Mouse (Mus musculus) liver, embryonic 16.5 days (tissue): ENCODE measurements around the gene Inka2. TPM values are rescaled to one million over a fixed set of nuclear protein-coding genes. Genes with fewer than 3 reads are reported as not detected.

Experiments used
- ATAC-seq: fragments of 200-750 bp; cut with Nextera tagmentation; 2 replicates; pipeline ENCODE4 v1.8.0; 2017; ENCODE audit warnings: low read depth, mild to moderate bottlenecking, moderate number of reproducible peaks, moderate library complexity
- H3K27ac ChIP-seq: fragments of 300-500 bp; sonication (generic); 2 replicates; pipeline ENCODE4 v1.5.1; 2014; ENCODE audit warnings: mild to moderate bottlenecking, low read length
- H3K27me3 ChIP-seq: fragments of 300-500 bp; sonication (generic); 2 replicates; pipeline ENCODE4 v1.6.1; 2014; ENCODE audit warnings: low read depth, low read length, mixed read lengths; ENCODE audit not compliant: control insufficient read depth, insufficient read depth
- H3K36me3 ChIP-seq: fragments of 300-500 bp; sonication (generic); 2 replicates; pipeline ENCODE4 v1.6.1; 2014; ENCODE audit warnings: mild to moderate bottlenecking; ENCODE audit not compliant: control insufficient read depth, insufficient read depth
- H3K4me1 ChIP-seq: fragments of 300-500 bp; sonication (generic); 2 replicates; pipeline ENCODE4 v1.6.1; 2014; ENCODE audit warnings: low read depth, low read length, mixed read lengths; ENCODE audit not compliant: control insufficient read depth
- H3K4me2 ChIP-seq: fragments of 300-500 bp; sonication (generic); 2 replicates; pipeline ENCODE4 v1.6.1; 2014; ENCODE audit warnings: low read depth, low read length, mixed read lengths
- H3K4me3 ChIP-seq: fragments of 300-500 bp; sonication (generic); 2 replicates; pipeline ENCODE4 v1.5.1; 2014; ENCODE audit warnings: low read depth, mild to moderate bottlenecking, low read length
- H3K9ac ChIP-seq: fragments of 300-500 bp; sonication (generic); 2 replicates; pipeline ENCODE4 v1.6.1; 2014; ENCODE audit warnings: low read depth, low read length
- H3K9me3 ChIP-seq: fragments of 300-500 bp; sonication (generic); replicated peaks from 2 replicates; pipeline ENCODE4 v1.6.1; 2016; ENCODE audit warnings: low read length; ENCODE audit not compliant: control insufficient read depth
- WGBS: fragments of 180-500 bp; shearing (Covaris S2); extraction: QIAGEN DNeasy Blood & Tissue Kit; methylation state at CpG from one replicate; pipeline ENCODE4 v1.1.7; 2014; ENCODE audit not compliant: insufficient replicate concordance; 5-methylcytosine and 5-hydroxymethylcytosine counted together
- polyA plus RNA-seq: library from polyadenylated mRNA; unstranded; fragments of >200 nt; fragmentation: Nextera tagmentation; extraction: Ambion mirVana; gene quantifications from 2 replicates; pipeline ENCODE4 v1.2.1, GENCODE M21; 2015

The Inka2 gene
- polyA plus RNA-seq, 1 experiment from 2014 or later: 0.28 TPM

- peak overlapping the region; percentile 63 for H3K4me3 ChIP-seq
- peaks cover 18% of the 10 kb centered on the region for H3K27me3 ChIP-seq
- H3K36me3 ChIP-seq: no peaks in the 10 kb centered on the region
- peaks cover 38% of the 10 kb centered on the region for H3K4me1 ChIP-seq
- peak overlapping the region; percentile 58 for H3K9ac ChIP-seq
- no peak overlapping the region for H3K27ac ChIP-seq
- H3K4me2 ChIP-seq: peak overlapping the region; percentile 97
- under 1% methylated on average over 28 of the region's 28 CpGs for WGBS
- ATAC-seq: peak; percentile 11
- H3K9me3 ChIP-seq: no peaks in the 10 kb centered on the region
These were observed 706 bp downstream of the Inka2 start for GRCm38 (mm10) chr3:105705061-105705549.

- whole genome bisulfite sequencing: 38% methylated on average over 3 of the region's 3 CpGs
- no peak for ATAC-seq
- peaks cover 35% of the 10 kb centered on the region for H3K4me1 ChIP-seq
These were observed 1.2 kb downstream of the Inka2 start for GRCm38 (mm10) chr3:105705561-105705960.

GRCm38 (mm10) chr3:105706366-105707020, 2.1 kb downstream of the Inka2 start:
- no peak for ATAC-seq

More at GRCm38 (mm10) chr3:105705561-105705960, 1.2 kb downstream of the Inka2 start:
- peaks cover 18% of the 10 kb centered on the region for H3K27me3 ChIP-seq
- H3K9ac ChIP-seq: no peak overlapping the region
- H3K27ac ChIP-seq: no peak overlapping the region
- peak overlapping the region; percentile 63 for H3K4me3 ChIP-seq
- H3K9me3 ChIP-seq: no peaks in the 10 kb centered on the region
- H3K36me3 ChIP-seq: no peaks in the 10 kb centered on the region
- H3K4me2 ChIP-seq: peak overlapping the region; percentile 97

DNA sequence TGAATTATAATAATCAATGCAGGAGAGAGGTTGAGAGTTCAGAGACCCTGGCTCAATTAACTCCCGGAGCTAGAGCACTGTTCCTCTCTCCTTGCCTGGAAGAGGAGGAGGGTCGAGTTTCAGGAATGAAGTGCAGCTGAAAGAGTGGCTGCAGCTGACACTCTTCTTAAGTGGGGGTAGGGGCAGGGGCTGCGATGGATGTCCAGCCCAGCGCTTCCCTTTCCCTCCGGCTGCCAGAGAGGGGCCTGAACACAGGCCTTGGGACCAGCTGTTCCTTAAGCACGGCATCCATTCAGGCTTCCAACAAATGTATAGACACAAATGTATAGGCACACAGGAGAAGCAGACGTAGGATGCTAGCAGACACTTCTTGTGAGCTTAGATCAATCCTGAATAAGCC, 3.2 kb downstream of the Inka2 start:
- Histone ChIP-seq H3K4me3 (no peak overlapping the region), H3K27me3 (peaks cover 18% of the 10 kb centered on the region), H3K9me3 (no peaks in the 10 kb centered on the region), H3K36me3 (no peaks in the 10 kb centered on the region), H3K9ac (no peak overlapping the region), H3K27ac (no peak overlapping the region), H3K4me2 (no peak overlapping the region), H3K4me1 (peaks cover 25% of the 10 kb centered on the region)
- WGBS: 61% methylated on average over 7 of the region's 7 CpGs
- ATAC-seq: no peak

More at GRCm38 (mm10) chr3:105706366-105707020, 2.1 kb downstream of the Inka2 start:
- no peak overlapping the region for H3K4me2 ChIP-seq
- H3K27me3 ChIP-seq: peaks cover 18% of the 10 kb centered on the region
- no peaks in the 10 kb centered on the region for H3K36me3 ChIP-seq
- H3K4me3 ChIP-seq: no peak overlapping the region
- H3K9ac ChIP-seq: no peak overlapping the region
- 44% methylated on average over 4 of the region's 4 CpGs for WGBS
- no peak overlapping the region for H3K27ac ChIP-seq
- H3K4me1 ChIP-seq: peaks cover 29% of the 10 kb centered on the region
- no peaks in the 10 kb centered on the region for H3K9me3 ChIP-seq

DNA sequence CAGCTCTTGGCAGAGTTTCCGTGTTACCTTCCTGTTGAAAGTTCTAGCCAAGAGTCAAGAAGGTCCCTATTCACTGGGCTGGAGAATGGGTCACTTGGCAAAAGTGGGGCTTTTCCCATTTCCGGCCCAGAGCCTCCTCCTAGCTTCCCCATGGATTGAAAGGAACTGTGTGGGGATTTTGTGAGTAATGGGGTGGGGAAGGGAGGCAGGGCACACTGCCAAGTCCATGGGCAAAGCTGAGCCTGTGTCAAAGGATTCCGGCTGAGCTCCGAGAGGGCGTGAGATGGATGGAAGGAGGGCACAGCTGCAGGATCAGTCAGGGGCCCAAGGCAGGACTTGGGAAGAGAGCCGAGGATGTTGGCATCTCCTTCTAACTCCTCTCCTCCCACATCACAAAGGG, 5.8 kb downstream of the Inka2 start:
- 70% methylated on average over 6 of the region's 6 CpGs for WGBS
- no peak for ATAC-seq
- H3K9ac ChIP-seq: no peak overlapping the region
- peaks cover 15% of the 10 kb centered on the region for H3K27me3 ChIP-seq
- no peak overlapping the region for H3K27ac ChIP-seq
- peaks cover 2% of the 10 kb centered on the region for H3K4me1 ChIP-seq
- H3K9me3 ChIP-seq: no peaks in the 10 kb centered on the region
- no peaks in the 10 kb centered on the region for H3K36me3 ChIP-seq
- no peak overlapping the region for H3K4me2 ChIP-seq
- H3K4me3 ChIP-seq: no peak overlapping the region

DNA sequence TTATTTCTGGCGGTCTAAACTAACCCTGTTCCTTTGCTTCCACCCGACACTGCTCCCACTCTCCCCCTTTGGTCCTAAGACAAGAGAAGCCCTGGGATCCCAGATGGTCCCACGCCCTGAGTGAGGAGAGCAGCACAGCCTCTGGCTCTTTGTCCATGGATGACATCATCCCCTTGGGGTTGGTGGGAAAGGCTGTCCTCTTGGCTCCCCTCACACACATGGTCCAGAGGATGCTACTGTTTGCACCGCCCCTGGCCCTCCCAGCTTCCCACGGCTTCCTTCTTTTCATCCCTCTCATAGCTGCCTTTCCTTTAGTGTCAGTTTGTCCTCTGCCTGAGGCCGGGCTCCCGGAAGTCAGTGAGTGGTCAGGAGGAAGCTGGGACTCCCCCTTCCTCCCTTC, 7.3 kb downstream of the Inka2 start:
- Histone ChIP-seq H3K4me2 (no peak overlapping the region), H3K27me3 (peaks cover 5% of the 10 kb centered on the region; the same call in 1 of the 2 replicates), H3K4me3 (no peak overlapping the region), H3K4me1 (no peaks in the 10 kb centered on the region), H3K9me3 (no peaks in the 10 kb centered on the region), H3K36me3 (no peaks in the 10 kb centered on the region), H3K9ac (no peak overlapping the region), H3K27ac (no peak overlapping the region)
- WGBS: 52% methylated on average over 7 of the region's 7 CpGs
- ATAC-seq: no peak

DNA sequence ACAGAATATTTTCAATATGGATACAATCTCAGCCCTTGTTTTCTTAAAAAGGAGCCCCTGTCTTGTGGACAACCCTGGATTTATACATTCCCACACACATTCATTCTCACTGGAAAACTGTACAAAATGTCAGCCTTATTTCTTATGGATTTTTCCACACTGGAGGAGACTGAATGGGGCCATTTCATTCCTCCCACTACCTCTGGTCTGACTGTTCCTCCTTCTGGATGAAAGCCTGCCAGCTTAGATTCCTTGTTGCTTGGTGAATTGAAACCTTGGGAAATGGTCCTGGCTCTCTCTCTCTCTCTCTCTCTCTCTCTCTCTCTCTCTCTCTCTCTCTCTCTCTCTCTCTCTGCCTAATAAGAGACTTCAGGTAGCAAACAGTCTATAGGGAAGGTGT, 8.4 kb downstream of the Inka2 start:
- Histone ChIP-seq H3K36me3 (no peaks in the 10 kb centered on the region), H3K9ac (no peak overlapping the region), H3K4me1 (no peaks in the 10 kb centered on the region), H3K4me3 (no peak overlapping the region), H3K27me3 (no peaks in the 10 kb centered on the region), H3K27ac (no peak overlapping the region), H3K9me3 (no peaks in the 10 kb centered on the region), H3K4me2 (no peak overlapping the region)
- ATAC-seq: no peak

DNA sequence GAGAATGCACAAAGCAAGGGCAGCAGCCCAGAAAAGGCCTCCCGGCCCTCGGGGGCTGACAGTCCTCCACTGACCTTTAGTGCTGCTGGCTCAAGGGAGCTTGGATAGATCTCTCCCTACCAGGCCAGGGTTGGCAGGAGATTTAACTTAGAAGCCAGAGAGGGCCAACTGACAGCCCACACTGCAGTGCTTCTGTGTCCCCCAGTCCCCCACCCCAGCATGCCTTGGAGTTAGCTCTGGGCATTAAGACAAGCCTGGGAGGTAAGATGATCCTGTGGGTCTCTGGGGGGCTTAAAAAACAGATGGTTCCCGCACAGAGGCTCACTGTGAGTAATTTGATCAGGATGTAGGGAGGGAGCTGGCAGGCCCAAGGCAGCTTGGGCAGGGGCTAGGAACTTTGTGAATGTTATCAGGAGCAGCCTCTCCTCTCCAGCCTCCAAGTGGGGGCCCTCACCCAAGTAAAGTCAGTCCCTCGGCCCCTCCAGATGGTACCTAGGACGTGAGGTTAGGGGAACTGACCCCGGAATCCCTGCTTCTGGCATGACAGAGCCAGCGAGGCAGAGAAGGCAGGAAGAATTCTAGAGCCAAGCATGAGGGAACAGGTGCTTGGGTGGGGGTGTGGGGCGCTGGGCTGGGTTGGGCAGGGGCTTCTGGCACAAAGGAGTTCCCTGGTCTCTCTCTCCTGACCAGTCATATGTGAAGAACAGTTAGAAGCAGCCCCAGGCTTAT, 9.9 kb downstream of the Inka2 start:
- H3K27ac ChIP-seq: no peak overlapping the region

GRCm38 (mm10) chr3:105714820-105715167, 10.4 kb downstream of the Inka2 start:
- Histone ChIP-seq H3K36me3 (no peaks in the 10 kb centered on the region), H3K27ac (no peak overlapping the region), H3K4me2 (no peak overlapping the region), H3K4me1 (no peaks in the 10 kb centered on the region), H3K27me3 (no peaks in the 10 kb centered on the region), H3K9ac (no peak overlapping the region), H3K9me3 (no peaks in the 10 kb centered on the region), H3K4me3 (no peak overlapping the region)
- no peak for ATAC-seq

More for the DNA sequence above, 9.9 kb downstream of the Inka2 start:
- no peak overlapping the region for H3K9ac ChIP-seq
- no peaks in the 10 kb centered on the region for H3K9me3 ChIP-seq
- H3K27me3 ChIP-seq: no peaks in the 10 kb centered on the region
- no peak overlapping the region for H3K4me2 ChIP-seq
- 41% methylated on average over 8 of the region's 8 CpGs for WGBS
- H3K36me3 ChIP-seq: no peaks in the 10 kb centered on the region
- ATAC-seq: no peak
- no peak overlapping the region for H3K4me3 ChIP-seq
- H3K4me1 ChIP-seq: no peaks in the 10 kb centered on the region
